Mouse (Mus musculus) limb, embryonic 11.5 days (tissue): Measurements from ENCODE around the gene Fstl3. TPM values are rescaled to one million over a fixed set of nuclear protein-coding genes. Genes with fewer than 3 reads are reported as not detected.

Experiments
- ATAC-seq: fragments of 200-750 bp; cut with Nextera tagmentation; 2 replicates; pipeline ENCODE4 v1.8.0; 2017; ENCODE audit warnings: low read depth; ENCODE audit not compliant: insufficient number of reproducible peaks, low FRiP score, low TSS enrichment
- DNase-seq: peaks from one replicate; pipeline ENCODE4 v3.0.0-alpha.2; 2015; ENCODE audit warnings: low spot score
- H3K27ac ChIP-seq: fragments of 300-500 bp; sonication (generic); replicated peaks from 2 replicates; pipeline ENCODE4 v1.5.1; 2014; ENCODE audit warnings: low read depth, mild to moderate bottlenecking, low read length
- H3K27me3 ChIP-seq: fragments of 300-500 bp; sonication (generic); 2 replicates; pipeline ENCODE4 v1.6.1; 2014; ENCODE audit warnings: mild to moderate bottlenecking, low read length, mixed read lengths; ENCODE audit not compliant: control insufficient read depth, insufficient read depth
- H3K36me3 ChIP-seq: fragments of 300-500 bp; sonication (generic); 2 replicates; pipeline ENCODE4 v1.6.1; 2014; ENCODE audit warnings: mild to moderate bottlenecking, low read length, moderate library complexity, mixed read lengths; ENCODE audit not compliant: control insufficient read depth, insufficient read depth
- H3K4me1 ChIP-seq: fragments of 300-500 bp; sonication (generic); 2 replicates; pipeline ENCODE4 v1.6.1; 2014; ENCODE audit warnings: low read length, mixed read lengths; ENCODE audit not compliant: control insufficient read depth, insufficient read depth
- H3K4me2 ChIP-seq: fragments of 300-500 bp; sonication (generic); 2 replicates; pipeline ENCODE4 v1.6.1; 2014; ENCODE audit warnings: low read depth, mild to moderate bottlenecking, moderate library complexity; ENCODE audit not compliant: severe bottlenecking
- H3K4me3 ChIP-seq: fragments of 300-500 bp; sonication (generic); 2 replicates; pipeline ENCODE4 v1.5.1; 2014; ENCODE audit warnings: low read depth, low read length
- H3K9ac ChIP-seq: fragments of 300-500 bp; sonication (generic); 2 replicates; pipeline ENCODE4 v1.6.1; 2014; ENCODE audit warnings: mild to moderate bottlenecking, low read length
- H3K9me3 ChIP-seq: fragments of 300-500 bp; sonication (generic); 2 replicates; pipeline ENCODE4 v1.6.1; 2016; ENCODE audit warnings: low read length; ENCODE audit not compliant: control insufficient read depth
- WGBS: fragments of 180-500 bp; shearing (Covaris S2); extraction: QIAGEN DNeasy Blood & Tissue Kit; methylation state at CpG from one replicate; pipeline ENCODE4 v1.1.7; 2014; 5-methylcytosine and 5-hydroxymethylcytosine counted together
- polyA plus RNA-seq: library from polyadenylated mRNA; unstranded; fragments of >200 nt; fragmentation: Nextera tagmentation; extraction: Ambion mirVana; gene quantifications from 2 replicates; pipeline ENCODE4 v1.2.1, GENCODE M21; 2014

Gene Fstl3
- polyA plus RNA-seq, 1 experiment from 2014 or later: 1.8 TPM

DNA sequence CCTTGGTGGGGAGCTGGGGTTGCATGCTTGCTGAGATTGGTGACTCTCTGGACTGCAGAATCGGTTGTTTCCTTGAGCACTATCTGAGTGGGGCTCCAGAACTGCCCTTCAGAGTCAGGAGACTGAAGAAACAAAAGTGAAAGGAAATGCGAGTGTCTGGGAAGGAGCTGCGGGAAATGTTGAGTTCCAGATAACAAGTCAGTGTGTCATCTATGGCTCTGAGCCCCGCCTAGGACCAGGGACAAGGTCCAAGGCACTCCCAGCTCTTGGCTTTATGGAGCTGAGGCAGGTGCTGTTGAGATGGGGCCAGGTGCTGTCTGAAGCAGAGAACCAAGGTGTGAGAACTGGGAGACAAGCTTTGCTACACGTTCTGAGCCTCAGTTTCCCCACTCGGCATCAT, 47.3 kb downstream of the Fstl3 start:
- DNase-seq: no peak
- no peak overlapping the region for H3K4me2 ChIP-seq
- ATAC-seq: no peak
- H3K27me3 ChIP-seq: no peaks in the 10 kb centered on the region
- H3K9me3 ChIP-seq: no peaks in the 10 kb centered on the region
- H3K9ac ChIP-seq: no peak overlapping the region
- H3K27ac ChIP-seq: no peak overlapping the region
- H3K36me3 ChIP-seq: peaks cover 3% of the 10 kb centered on the region; the same call in 1 of the 2 replicates
- peaks cover 6% of the 10 kb centered on the region; the same call in 1 of the 2 replicates for H3K4me1 ChIP-seq
- WGBS: 74% methylated on average over 6 of the region's 6 CpGs
- no peak overlapping the region for H3K4me3 ChIP-seq

DNA sequence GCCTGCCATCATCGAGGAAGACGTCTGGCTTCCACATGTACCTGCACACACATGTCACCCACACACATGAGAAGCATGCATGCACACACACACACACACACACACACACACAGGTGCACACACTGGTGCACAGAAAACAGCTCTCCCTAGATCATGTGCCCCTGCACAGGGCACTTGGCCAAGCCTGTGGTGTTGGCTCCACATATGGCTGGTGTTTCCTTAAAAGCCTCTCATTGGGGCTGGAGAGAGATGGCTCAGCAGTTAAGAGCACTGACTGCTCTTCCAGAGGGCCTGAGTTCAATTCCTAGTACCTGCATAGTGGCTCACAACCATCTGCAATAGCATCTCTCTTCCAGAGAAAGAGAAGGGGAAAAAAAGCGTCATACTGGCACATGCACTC, 54.5 kb downstream of the Fstl3 start:
- no peak overlapping the region for H3K9ac ChIP-seq
- no peak overlapping the region for H3K27ac ChIP-seq
- no peak for DNase-seq
- ATAC-seq: no peak
- H3K4me1 ChIP-seq: no peaks in the 10 kb centered on the region
- no peaks in the 10 kb centered on the region for H3K9me3 ChIP-seq
- H3K36me3 ChIP-seq: no peaks in the 10 kb centered on the region
- WGBS: 84% methylated on average over 3 of the region's 3 CpGs
- H3K4me2 ChIP-seq: no peak overlapping the region
- H3K4me3 ChIP-seq: no peak overlapping the region
- H3K27me3 ChIP-seq: no peaks in the 10 kb centered on the region

Other genes starting within 250 kb of the Fstl3 start
- gene Plpp2, start 243.5 kb upstream of the Fstl3 start, polyA plus RNA-seq: 20.3 and 21.8 TPM in 2 replicates
- gene Mier2, start 222.1 kb upstream of the Fstl3 start, polyA plus RNA-seq: 54.2 and 56.2 TPM in 2 replicates
- gene Theg, start 189.9 kb upstream of the Fstl3 start, polyA plus RNA-seq: not detected in 2 replicates
- 0.04 TPM in 1 of 2 replicates, not detected in the other for gene C2cd4c, start 163.2 kb upstream of the Fstl3 start, polyA plus RNA-seq
- 4.8 and 6.5 TPM in 2 replicates for gene Shc2, start 139.4 kb upstream of the Fstl3 start, polyA plus RNA-seq
- gene Odf3l2, start 131.5 kb upstream of the Fstl3 start, polyA plus RNA-seq: not detected in 2 replicates
- gene Madcam1, start 112.7 kb upstream of the Fstl3 start, polyA plus RNA-seq: 5.6 and 5.9 TPM in 2 replicates
- gene Tpgs1, start 107.9 kb upstream of the Fstl3 start, polyA plus RNA-seq: 67.2 and 70.9 TPM in 2 replicates
- 171 and 175 TPM in 2 replicates for gene Cdc34, start 95.1 kb upstream of the Fstl3 start, polyA plus RNA-seq
- gene Gzmm, start 88.3 kb upstream of the Fstl3 start, polyA plus RNA-seq: 0.45 and 0.94 TPM in 2 replicates
- 633 and 674 TPM in 2 replicates for gene Bsg, start 72.8 kb upstream of the Fstl3 start, polyA plus RNA-seq
- gene Hcn2, start 60.6 kb upstream of the Fstl3 start, polyA plus RNA-seq: not detected in 2 replicates
- 32.2 and 36.1 TPM in 2 replicates for gene Polrmt, start 30.7 kb upstream of the Fstl3 start, polyA plus RNA-seq
- 0.17 and 0.33 TPM in 2 replicates for gene Fgf22, start 22.2 kb upstream of the Fstl3 start, polyA plus RNA-seq
- gene Rnf126, start 10.3 kb upstream of the Fstl3 start, polyA plus RNA-seq: 112 and 118 TPM in 2 replicates
- not detected in 2 replicates for gene Prss57, start 13.7 kb downstream of the Fstl3 start, polyA plus RNA-seq
- gene Palm, start 16.3 kb downstream of the Fstl3 start, polyA plus RNA-seq: 108 and 109 TPM in 2 replicates
- 0.21 and 0.29 TPM in 2 replicates for gene Misp, start 43.7 kb downstream of the Fstl3 start, polyA plus RNA-seq
- 328 and 351 TPM in 2 replicates for gene Ptbp1, start 77.2 kb downstream of the Fstl3 start, polyA plus RNA-seq
- gene Prtn3, start 97.2 kb downstream of the Fstl3 start, polyA plus RNA-seq: 16.0 and 19.6 TPM in 2 replicates
- 95.1 and 95.7 TPM in 2 replicates for gene Plppr3, start 97.4 kb downstream of the Fstl3 start, polyA plus RNA-seq
- gene Elane, start 109.0 kb downstream of the Fstl3 start, polyA plus RNA-seq: 0.20 TPM in 1 of 2 replicates, not detected in the other
- gene Cfd, start 113.6 kb downstream of the Fstl3 start, polyA plus RNA-seq: not detected in 2 replicates
- 43.1 and 43.8 TPM in 2 replicates for gene Med16, start 131.7 kb downstream of the Fstl3 start, polyA plus RNA-seq
- gene Gm26602, start 133.6 kb downstream of the Fstl3 start, polyA plus RNA-seq: 6.7 TPM in 1 of 2 replicates, not detected in the other
- gene Kiss1r, start 139.7 kb downstream of the Fstl3 start, polyA plus RNA-seq: 0.21 and 0.34 TPM in 2 replicates
- 133 and 138 TPM in 2 replicates for gene R3hdm4, start 143.9 kb downstream of the Fstl3 start, polyA plus RNA-seq
- 11.8 and 12.9 TPM in 2 replicates for gene Arid3a, start 149.8 kb downstream of the Fstl3 start, polyA plus RNA-seq
- gene Wdr18, start 182.9 kb downstream of the Fstl3 start, polyA plus RNA-seq: 141 and 144 TPM in 2 replicates
- 0.23 and 0.41 TPM in 2 replicates for gene Grin3b, start 193.4 kb downstream of the Fstl3 start, polyA plus RNA-seq
- 15.7 and 15.9 TPM in 2 replicates for gene Tmem259, start 207.1 kb downstream of the Fstl3 start, polyA plus RNA-seq
- 250 and 255 TPM in 2 replicates for gene Cnn2, start 211.3 kb downstream of the Fstl3 start, polyA plus RNA-seq
- 1.3 and 1.4 TPM in 2 replicates for gene Abca7, start 219.2 kb downstream of the Fstl3 start, polyA plus RNA-seq
- gene Arhgap45, start 239.4 kb downstream of the Fstl3 start, polyA plus RNA-seq: 8.5 and 10.8 TPM in 2 replicates